Mouse (Mus musculus): ENCODE data around the gene Dusp12. TPM values are rescaled to one million over a fixed set of nuclear protein-coding genes. Genes with fewer than 3 reads are reported as not detected.

Dusp12 gene
- polyA plus RNA-seq, 1 experiment: 32.4 TPM

DNA sequence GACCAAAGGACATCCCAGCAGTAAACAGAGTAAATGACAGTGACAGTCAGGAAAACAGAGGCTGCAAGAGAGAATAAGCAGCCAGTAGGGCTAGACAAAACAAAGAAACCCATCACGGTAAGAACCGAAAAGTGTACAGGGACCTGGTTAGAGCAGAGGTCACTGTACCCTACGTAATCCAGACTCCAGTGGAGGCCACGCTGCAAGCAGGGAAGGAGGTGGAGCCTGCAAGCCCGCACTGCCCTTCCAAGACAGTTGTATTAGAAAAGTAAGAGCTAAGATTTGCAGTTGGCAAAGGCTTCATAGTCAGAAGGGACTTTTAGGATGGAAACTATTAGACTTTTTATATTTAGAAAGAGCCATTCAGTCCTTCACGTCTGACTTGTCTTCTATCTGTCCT lies 41.6 kb upstream of the Dusp12 start:
- Histone ChIP-seq H3K27ac (ENCODE audit: insufficient read depth, low read length) (no peak overlapping the region), H3K27me3 (ENCODE audit: control insufficient read depth, insufficient read depth, low read length) (no peaks in the 10 kb centered on the region), H3K4me3 (replicated peaks; ENCODE audit: insufficient read depth, low read depth, low read length) (no peak overlapping the region), H3K4me1 (ENCODE audit: control insufficient read depth, insufficient read depth, low read length) (no peaks in the 10 kb centered on the region)
- WGBS: 55% methylated on average over 6 of the region's 6 CpGs
- TF ChIP-seq CTCF (IDR thresholded peaks at IDR 0.05; ENCODE audit: borderline replicate concordance, insufficient read depth, low read depth, low read length) (no peak), POLR2A (IDR thresholded peaks at IDR 0.05; ENCODE audit: borderline replicate concordance, insufficient read depth, low read length) (no peak)
- no peak for DNase-seq

DNA sequence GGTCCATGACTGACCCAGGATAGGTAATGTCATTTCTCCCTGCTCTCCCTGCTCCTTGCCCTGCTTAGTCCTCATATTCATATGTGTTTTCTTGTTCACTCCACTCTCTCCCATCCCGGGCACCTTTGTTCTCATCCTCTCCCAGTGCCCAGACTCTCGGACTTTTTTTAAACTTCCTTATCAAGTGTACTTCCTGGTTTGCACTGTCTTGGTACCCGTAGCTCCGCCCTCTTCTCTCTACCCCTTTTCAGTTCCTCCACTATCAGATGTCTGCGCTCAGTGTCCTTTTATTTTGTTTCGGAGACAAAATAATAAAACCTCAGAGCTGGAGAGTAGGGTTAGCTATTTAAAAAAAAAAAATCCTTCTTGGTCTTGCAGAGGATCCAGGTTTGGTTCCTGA lies 39.1 kb upstream of the Dusp12 start:
- Histone ChIP-seq H3K27ac (ENCODE audit: insufficient read depth, low read length) (no peak overlapping the region), H3K4me1 (ENCODE audit: control insufficient read depth, insufficient read depth, low read length) (no peaks in the 10 kb centered on the region), H3K27me3 (ENCODE audit: control insufficient read depth, insufficient read depth, low read length) (no peaks in the 10 kb centered on the region), H3K4me3 (replicated peaks; ENCODE audit: insufficient read depth, low read depth, low read length) (no peak overlapping the region)
- no peak for TF ChIP-seq CTCF (IDR thresholded peaks at IDR 0.05; ENCODE audit: borderline replicate concordance, insufficient read depth, low read depth, low read length)
- TF ChIP-seq POLR2A (IDR thresholded peaks at IDR 0.05; ENCODE audit: borderline replicate concordance, insufficient read depth, low read length): no peak
- 88% methylated on average over 6 of the region's 6 CpGs for WGBS
- DNase-seq: no peak

DNA sequence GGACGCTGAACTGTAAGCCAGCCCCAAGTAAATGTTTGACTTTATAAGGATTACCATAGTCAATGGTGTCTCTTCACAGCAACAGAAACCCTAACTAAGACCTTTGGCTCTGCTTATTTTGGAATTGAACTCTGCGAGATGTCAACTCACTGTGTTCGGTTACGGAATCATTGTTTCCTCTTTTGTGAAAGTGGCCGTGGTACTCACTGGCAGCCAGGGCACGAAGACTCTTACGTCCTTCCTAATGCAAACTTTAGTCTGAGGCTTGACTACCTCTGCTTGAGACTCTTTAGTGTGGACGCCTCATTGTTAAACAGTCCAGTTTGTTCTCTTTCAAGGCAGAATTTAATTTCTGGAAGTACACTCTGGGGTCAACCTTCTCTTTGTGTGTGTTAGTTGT lies 34.0 kb upstream of the Dusp12 start:
- H3K27ac ChIP-seq (ENCODE audit: insufficient read depth, low read length): no peak overlapping the region
- no peak overlapping the region for H3K4me3 ChIP-seq (replicated peaks; ENCODE audit: insufficient read depth, low read depth, low read length)
- H3K4me1 ChIP-seq (ENCODE audit: control insufficient read depth, insufficient read depth, low read length): no peaks in the 10 kb centered on the region
- no peak for DNase-seq
- TF ChIP-seq CTCF (IDR thresholded peaks at IDR 0.05; ENCODE audit: borderline replicate concordance, insufficient read depth, low read depth, low read length) (no peak), POLR2A (IDR thresholded peaks at IDR 0.05; ENCODE audit: borderline replicate concordance, insufficient read depth, low read length) (no peak)
- no peaks in the 10 kb centered on the region for H3K27me3 ChIP-seq (ENCODE audit: control insufficient read depth, insufficient read depth, low read length)
- 92% methylated on average over 8 of the region's 8 CpGs for WGBS

DNA sequence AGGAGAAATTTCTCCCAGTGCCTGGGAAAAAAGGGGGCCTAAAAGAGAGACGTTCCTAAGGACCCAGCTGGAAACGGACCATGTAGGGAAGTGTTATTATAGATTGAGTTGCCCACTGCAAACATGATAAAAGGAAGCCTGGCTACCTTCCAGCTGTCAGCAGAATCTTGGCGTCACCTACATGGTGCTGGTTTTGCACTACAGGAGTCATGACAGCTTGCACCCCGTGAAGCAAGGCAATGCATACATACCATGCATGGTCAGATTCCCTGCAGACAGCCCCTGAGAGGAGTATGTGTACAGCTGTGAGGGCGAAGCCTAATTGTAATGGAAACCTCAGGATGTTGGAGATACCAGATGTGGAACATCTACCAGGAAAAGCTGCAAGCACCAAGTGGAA lies 30.3 kb upstream of the Dusp12 start:
- TF ChIP-seq POLR2A (IDR thresholded peaks at IDR 0.05; ENCODE audit: borderline replicate concordance, insufficient read depth, low read length): no peak
- TF ChIP-seq CTCF (IDR thresholded peaks at IDR 0.05; ENCODE audit: borderline replicate concordance, insufficient read depth, low read depth, low read length): no peak
- no peak for DNase-seq

DNA sequence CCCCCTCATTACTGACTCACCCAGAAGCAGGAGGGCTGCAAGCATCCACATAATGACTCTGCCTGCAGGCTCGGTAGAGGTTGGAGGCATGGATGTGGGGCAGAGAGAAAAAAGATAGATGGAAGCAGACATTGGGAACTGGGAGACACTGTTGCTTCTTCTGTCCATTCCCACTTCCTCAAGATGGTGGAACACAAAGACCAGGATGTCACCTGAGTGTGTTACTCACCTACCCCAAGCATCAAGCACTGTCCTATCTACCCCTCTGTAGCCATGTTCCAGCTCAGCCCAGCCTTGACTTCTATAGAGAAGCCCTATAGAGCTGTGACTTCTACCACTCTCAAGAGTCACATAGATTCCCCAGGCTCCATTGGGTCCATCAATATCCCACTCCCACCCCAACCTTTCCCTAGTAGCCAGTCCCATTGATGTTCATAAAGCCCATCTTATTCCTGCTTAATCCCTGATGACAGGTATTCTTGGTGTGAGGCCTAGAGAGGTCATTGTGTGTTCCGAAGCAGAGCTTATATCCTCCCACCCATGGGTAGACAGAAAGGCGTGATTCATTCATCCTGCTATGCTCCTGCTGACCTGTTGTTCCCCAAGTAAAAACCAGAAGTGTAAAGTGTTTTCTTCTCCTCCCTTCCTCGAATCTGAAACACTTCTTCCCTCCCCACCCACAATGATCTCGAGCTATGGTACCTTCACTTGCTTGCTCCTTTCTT lies 27.7 kb upstream of the Dusp12 start, which contains the start of gene Fcrlb:
Gene Fcrlb, minus strand, starts transcription at position 51 of the 725 bp plus-strand sequence.
- no peaks in the 10 kb centered on the region for H3K4me1 ChIP-seq (ENCODE audit: control insufficient read depth, insufficient read depth, low read length)
- H3K4me3 ChIP-seq (replicated peaks; ENCODE audit: insufficient read depth, low read depth, low read length): no peak within 1 kb of the TSS
- 69% methylated on average over 5 of the region's 5 CpGs for WGBS
- no peaks in the 10 kb centered on the region for H3K27me3 ChIP-seq (ENCODE audit: control insufficient read depth, insufficient read depth, low read length)
- DNase-seq: no peak
- H3K27ac ChIP-seq (ENCODE audit: insufficient read depth, low read length): no peak within 1 kb of the TSS
- TF ChIP-seq POLR2A (IDR thresholded peaks at IDR 0.05; ENCODE audit: borderline replicate concordance, insufficient read depth, low read length) (no peak), CTCF (IDR thresholded peaks at IDR 0.05; ENCODE audit: borderline replicate concordance, insufficient read depth, low read depth, low read length) (no peak)

More for the DNA sequence above, 30.3 kb upstream of the Dusp12 start:
- H3K4me3 ChIP-seq (replicated peaks; ENCODE audit: insufficient read depth, low read depth, low read length): no peak overlapping the region
- 20% methylated on average over 5 of the region's 5 CpGs for WGBS
- H3K27ac ChIP-seq (ENCODE audit: insufficient read depth, low read length): no peak overlapping the region
- H3K4me1 ChIP-seq (ENCODE audit: control insufficient read depth, insufficient read depth, low read length): no peaks in the 10 kb centered on the region
- no peaks in the 10 kb centered on the region for H3K27me3 ChIP-seq (ENCODE audit: control insufficient read depth, insufficient read depth, low read length)

DNA sequence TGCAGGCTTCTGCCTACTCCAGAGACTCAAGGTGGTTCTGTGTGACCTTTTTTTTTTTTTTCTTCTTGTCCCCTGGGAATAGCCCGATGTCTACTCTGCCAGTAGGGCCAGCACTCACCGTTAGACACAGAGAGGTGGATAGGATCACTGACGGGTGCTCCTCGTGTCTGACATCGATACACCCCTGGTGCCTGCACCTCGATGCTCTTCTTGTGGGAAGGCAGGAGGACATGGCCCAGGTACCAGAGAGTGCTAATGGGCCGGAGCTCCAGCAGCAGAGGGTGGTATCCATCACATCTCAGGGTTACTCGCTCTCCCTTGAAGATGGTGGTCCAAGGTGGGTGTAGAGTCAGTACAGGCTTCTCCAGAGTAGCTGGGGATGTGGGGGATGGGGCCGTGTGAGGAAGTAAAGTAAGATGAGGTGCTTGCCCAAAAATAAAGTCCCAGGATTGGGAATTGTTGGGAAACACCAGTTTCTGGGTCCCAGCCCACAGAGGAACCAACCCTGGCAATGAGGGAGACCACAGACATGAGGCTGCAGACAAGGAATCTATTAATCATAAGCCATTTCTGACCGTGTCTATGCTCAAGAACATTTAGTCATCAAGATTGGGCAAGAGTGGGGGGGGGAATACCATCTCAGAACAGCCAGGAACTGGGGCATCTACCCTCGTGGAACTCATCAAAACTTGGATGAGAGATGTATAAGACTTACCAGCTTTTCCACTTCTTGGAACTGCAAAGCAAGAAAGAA lies 26.7 kb upstream of the Dusp12 start:
- H3K4me1 ChIP-seq (ENCODE audit: control insufficient read depth, insufficient read depth, low read length): no peaks in the 10 kb centered on the region
- 78% methylated on average over 11 of the region's 11 CpGs for WGBS
- DNase-seq: no peak
- H3K27me3 ChIP-seq (ENCODE audit: control insufficient read depth, insufficient read depth, low read length): no peaks in the 10 kb centered on the region
- no peak overlapping the region for H3K27ac ChIP-seq (ENCODE audit: insufficient read depth, low read length)
- TF ChIP-seq CTCF (IDR thresholded peaks at IDR 0.05; ENCODE audit: borderline replicate concordance, insufficient read depth, low read depth, low read length) (no peak), POLR2A (IDR thresholded peaks at IDR 0.05; ENCODE audit: borderline replicate concordance, insufficient read depth, low read length) (no peak)
- no peak overlapping the region for H3K4me3 ChIP-seq (replicated peaks; ENCODE audit: insufficient read depth, low read depth, low read length)

DNA sequence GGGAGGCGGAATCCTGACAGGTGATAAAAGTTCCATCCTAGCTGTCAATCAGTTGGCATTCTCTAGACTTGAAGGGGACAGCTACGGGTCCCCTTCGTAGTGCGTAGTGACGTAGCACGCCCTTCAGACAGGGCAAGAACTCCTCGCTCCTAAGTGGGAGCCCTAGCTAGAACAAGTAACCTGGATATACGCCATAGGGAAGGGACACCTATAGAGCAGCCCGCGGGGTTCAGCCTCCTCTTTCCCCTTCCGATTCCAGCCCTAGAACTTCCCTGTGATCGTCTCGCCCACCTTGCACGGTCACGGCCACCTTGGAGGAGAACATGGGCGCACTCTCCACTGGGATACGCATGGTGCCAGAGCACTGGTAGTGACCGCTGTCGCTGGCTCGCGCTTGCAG lies 23.0 kb upstream of the Dusp12 start:
- DNase-seq: peak; percentile 52 to 54
- Histone ChIP-seq H3K27ac (ENCODE audit: insufficient read depth, low read length) (no peak overlapping the region), H3K4me3 (replicated peaks; ENCODE audit: insufficient read depth, low read depth, low read length) (peak overlapping the region; percentile 73), H3K4me1 (ENCODE audit: control insufficient read depth, insufficient read depth, low read length) (no peaks in the 10 kb centered on the region), H3K27me3 (ENCODE audit: control insufficient read depth, insufficient read depth, low read length) (no peaks in the 10 kb centered on the region)
- TF ChIP-seq POLR2A (IDR thresholded peaks at IDR 0.05; ENCODE audit: borderline replicate concordance, insufficient read depth, low read length) (no peak; the same call in 1 of the 2 replicates), CTCF (IDR thresholded peaks at IDR 0.05; ENCODE audit: borderline replicate concordance, insufficient read depth, low read depth, low read length) (no peak)
- WGBS: 3% methylated on average over 21 of the region's 21 CpGs

Measured in cerebellum, adult 2 months (tissue).